ENCODE assay signal across 17 mouse cellular contexts in genomic region chr6:133701625-133702024, GRCm38 (mm10).
DNase-seq lines count a peak whose midpoint lies in the region; ATAC-seq and TF ChIP-seq lines count a peak whose summit lies in the region.
"Had no signal": no experiment of that assay in that cellular context is flagged by ENCODE, and none has a peak within 500 bp of the region (broad histone marks: within the 10 kb centered on the region; RNA-seq: fewer than 3 reads in every experiment).

No protein-coding gene starts in this region.

- 30% methylated on average over 2 of the region's 2 CpGs for WGBS in kidney, adult 2 months
- 36% methylated on average over 2 of the region's 2 CpGs for WGBS in heart, embryonic 12.5 days
- WGBS in thymus, adult 2 months, result 26% methylated on average over 2 of the region's 2 CpGs

- H3K9ac ChIP-seq in heart, embryonic 12.5 days, result no peak overlapping the region
- H3K9ac ChIP-seq: embryonic facial prominence, embryonic 13.5 days; limb, embryonic 13.5 days; liver, embryonic 13.5 days had no signal

- H3K9me3 ChIP-seq in heart, embryonic 12.5 days (replicated peaks), result no peaks in the 10 kb centered on the region
- H3K9me3 ChIP-seq: embryonic facial prominence, embryonic 13.5 days; limb, embryonic 13.5 days; liver, embryonic 13.5 days; midbrain, embryonic 10.5 days had no signal

- no peaks in the 10 kb centered on the region for H3K36me3 ChIP-seq in kidney, adult 2 months (ENCODE audit: control insufficient read depth, insufficient read depth, low read length)
- no peaks in the 10 kb centered on the region for H3K36me3 ChIP-seq in heart, embryonic 12.5 days
- H3K36me3 ChIP-seq in thymus, adult 2 months (ENCODE audit: control insufficient read depth, insufficient read depth, low read length), result no peaks in the 10 kb centered on the region
- H3K36me3 ChIP-seq: embryonic facial prominence, embryonic 13.5 days; limb, embryonic 13.5 days; liver, embryonic 13.5 days; midbrain, embryonic 10.5 days had no signal

- TF ChIP-seq POLR2A in kidney, adult 2 months (IDR thresholded peaks at IDR 0.05; ENCODE audit: low read depth, low read length), result no peak
- TF ChIP-seq POLR2A in thymus, adult 2 months (IDR thresholded peaks at IDR 0.05; ENCODE audit: control insufficient read depth, extremely low read depth, insufficient read depth, low read length, poor library complexity), result no peak

- H3K4me1 ChIP-seq in kidney, adult 2 months (ENCODE audit: control insufficient read depth, insufficient read depth, low read length), result no peaks in the 10 kb centered on the region
- H3K4me1 ChIP-seq in heart, embryonic 12.5 days (replicated peaks), result no peaks in the 10 kb centered on the region
- H3K4me1 ChIP-seq in thymus, adult 2 months (replicated peaks; ENCODE audit: control insufficient read depth, insufficient read depth, low read length), result no peaks in the 10 kb centered on the region
- H3K4me1 ChIP-seq: embryonic facial prominence, embryonic 13.5 days; limb, embryonic 13.5 days; liver, embryonic 13.5 days; midbrain, embryonic 10.5 days had no signal

- no peaks in the 10 kb centered on the region for H3K27me3 ChIP-seq in kidney, adult 2 months (replicated peaks; ENCODE audit: control insufficient read depth, insufficient read depth, low read length)
- no peaks in the 10 kb centered on the region for H3K27me3 ChIP-seq in heart, embryonic 12.5 days (replicated peaks)
- no peaks in the 10 kb centered on the region for H3K27me3 ChIP-seq in thymus, adult 2 months (ENCODE audit: control insufficient read depth, insufficient read depth, low read length)
- H3K27me3 ChIP-seq: embryonic facial prominence, embryonic 13.5 days; limb, embryonic 13.5 days; liver, embryonic 13.5 days had no signal

- peak; percentile 6 for DNase-seq in kidney, adult 2 months
- no peak for DNase-seq in kidney, postnatal 4 days
- DNase-seq in heart, postnatal 4 days, result peak; percentile 21
- DNase-seq in lung, postnatal 14 days, result peak; percentile 5
- no peak for DNase-seq in thymus, adult 2 months
- no peak for DNase-seq in cerebellum, postnatal 36 days
- no peak for DNase-seq in thymus, postnatal 4 days
- DNase-seq: adrenal gland, adult 2 months; cerebellum, adult 2 months; kidney, adult 9 months; liver, embryonic 13.5 days had no signal

- no peak for TF ChIP-seq CTCF in kidney, adult 2 months (conservative IDR thresholded peaks at IDR 0.05; ENCODE audit: insufficient read depth, insufficient read length, low read depth, low read length)
- TF ChIP-seq CTCF in thymus, adult 2 months (IDR thresholded peaks at IDR 0.05; ENCODE audit: borderline replicate concordance, control insufficient read depth, extremely low read depth, insufficient read depth, low read length, poor library complexity), result no peak

- peak; percentile 59; the same call in 1 of the 2 replicates for ATAC-seq in heart, embryonic 12.5 days (ENCODE audit: insufficient number of reproducible peaks, low FRiP score)
- ATAC-seq: forebrain, embryonic 16.5 days had no signal

- H3K4me2 ChIP-seq in heart, embryonic 12.5 days, result no peak overlapping the region
- H3K4me2 ChIP-seq: embryonic facial prominence, embryonic 13.5 days; limb, embryonic 13.5 days; liver, embryonic 13.5 days had no signal

- no peak overlapping the region for H3K4me3 ChIP-seq in kidney, adult 2 months (ENCODE audit: insufficient read depth, low read depth, low read length)
- H3K4me3 ChIP-seq in heart, embryonic 12.5 days, result no peak overlapping the region
- no peak overlapping the region for H3K4me3 ChIP-seq in thymus, adult 2 months (ENCODE audit: control insufficient read depth, insufficient read depth, low read length)
- H3K4me3 ChIP-seq: embryonic facial prominence, embryonic 13.5 days; limb, embryonic 13.5 days; liver, embryonic 13.5 days; midbrain, embryonic 10.5 days had no signal

- H3K27ac ChIP-seq in kidney, adult 2 months (ENCODE audit: insufficient read depth, low read depth, low read length), result no peak overlapping the region
- H3K27ac ChIP-seq in heart, embryonic 12.5 days (ENCODE audit: poor library complexity, severe bottlenecking), result no peak overlapping the region
- no peak overlapping the region for H3K27ac ChIP-seq in thymus, adult 2 months (ENCODE audit: control insufficient read depth, insufficient read depth, low read length)
- H3K27ac ChIP-seq: embryonic facial prominence, embryonic 13.5 days; limb, embryonic 13.5 days; liver, embryonic 13.5 days; macrophage; midbrain, embryonic 10.5 days had no signal

Comparison
In these comparisons a context has a peak if more than half of its experiments do, and no peak if none do; other contexts are left out.
1. DNase-seq: peak in kidney, adult 2 months (single experiment), heart, postnatal 4 days (single experiment) and lung, postnatal 14 days (single experiment); none in kidney, postnatal 4 days (0 of 2), thymus, adult 2 months (single experiment), cerebellum, postnatal 36 days (0 of 2) and thymus, postnatal 4 days (single experiment).